Mouse (Mus musculus) retina, embryonic 14.5 days (tissue): ENCODE results near the gene Rbfox2.

Experiments
- DNase-seq: peaks from one replicate; pipeline ENCODE4 v3.0.0-alpha.2; 2015; ENCODE audit warnings: low spot score

Gene Rbfox2

GRCm38 (mm10) chr15:77331444-77331843, 24.6 kb upstream of the Rbfox2 start:
- no peak for DNase-seq

- no peak for DNase-seq
Measured at GRCm38 (mm10) chr15:77329681-77330180, 22.9 kb upstream of the Rbfox2 start.

GRCm38 (mm10) chr15:77326361-77326760, 19.6 kb upstream of the Rbfox2 start:
- no peak for DNase-seq

- no peak for DNase-seq
Measured at GRCm38 (mm10) chr15:77324426-77324825, 17.6 kb upstream of the Rbfox2 start.

GRCm38 (mm10) chr15:77323226-77323625, 16.4 kb upstream of the Rbfox2 start:
- DNase-seq: no peak

- no peak for DNase-seq
Measured at GRCm38 (mm10) chr15:77313701-77314100, 6.9 kb upstream of the Rbfox2 start.

GRCm38 (mm10) chr15:77312796-77313195, 6.0 kb upstream of the Rbfox2 start:
- no peak for DNase-seq

GRCm38 (mm10) chr15:77307767-77308495, 1.1 kb upstream of the Rbfox2 start:
- DNase-seq: no peak

- peak; percentile 42 for DNase-seq
Measured at GRCm38 (mm10) chr15:77305852-77306546, 805 bp downstream of the Rbfox2 start.

GRCm38 (mm10) chr15:77304960-77305359, 1.8 kb downstream of the Rbfox2 start:
- no peak for DNase-seq

- DNase-seq: no peak
Measured at GRCm38 (mm10) chr15:77301122-77301521, 5.7 kb downstream of the Rbfox2 start.

- no peak for DNase-seq
Measured at GRCm38 (mm10) chr15:77298564-77298963, 8.2 kb downstream of the Rbfox2 start.

GRCm38 (mm10) chr15:77296635-77297034, 10.2 kb downstream of the Rbfox2 start:
- no peak for DNase-seq

GRCm38 (mm10) chr15:77293493-77293892, 13.3 kb downstream of the Rbfox2 start:
- DNase-seq: no peak

- DNase-seq: peak; percentile 56
Measured at GRCm38 (mm10) chr15:77292381-77292780, 14.4 kb downstream of the Rbfox2 start.

- no peak for DNase-seq
Measured at GRCm38 (mm10) chr15:77291471-77291870, 15.3 kb downstream of the Rbfox2 start.

GRCm38 (mm10) chr15:77290352-77290751, 16.5 kb downstream of the Rbfox2 start:
- no peak for DNase-seq

- no peak for DNase-seq
Measured at GRCm38 (mm10) chr15:77280130-77280529, 26.7 kb downstream of the Rbfox2 start.

GRCm38 (mm10) chr15:77278825-77279224, 28.0 kb downstream of the Rbfox2 start:
- no peak for DNase-seq

- peak; percentile 43 for DNase-seq
Measured at GRCm38 (mm10) chr15:77276838-77277725, 29.7 kb downstream of the Rbfox2 start.

- DNase-seq: no peak
Measured at GRCm38 (mm10) chr15:77276300-77276699, 30.5 kb downstream of the Rbfox2 start.

GRCm38 (mm10) chr15:77275572-77275971, 31.2 kb downstream of the Rbfox2 start:
- DNase-seq: no peak
